Mouse (Mus musculus): ENCODE results near the gene Ccndbp1. TPM values are rescaled to one million over a fixed set of nuclear protein-coding genes. Genes with fewer than 3 reads are reported as not detected.
A peak's percentile ranks its signal among the peaks of the same experiment; 100 is the strongest.
"Not testable (repeated sequence)": the region's sequence is repeated elsewhere in the genome, so short reads cannot be mapped to it uniquely, and the experiment has no call there.

Ccndbp1 gene
- polyA plus RNA-seq (2016; fragmentation: Nextera tagmentation; extraction: Ambion mirVana) = 53.1 and 53.5 TPM in 2 replicates

- Histone ChIP-seq H3K27me3 (no peaks in the 10 kb centered on the region), H3K9ac (replicated peaks) (peak within 1 kb of the TSS; percentile 81), H3K9me3 (no peaks in the 10 kb centered on the region), H3K36me3 (peaks cover 20% of the 10 kb centered on the region), H3K4me3 (peak within 1 kb of the TSS; percentile 69), H3K27ac (replicated peaks) (peak within 1 kb of the TSS; percentile 47), H3K4me1 (peaks cover 9% of the 10 kb centered on the region), H3K4me2 (replicated peaks) (peak within 1 kb of the TSS; percentile 87)
- 2% methylated on average over 34 of the region's 34 CpGs for WGBS
- peak; percentile 96 for ATAC-seq (ENCODE audit: low FRiP score, low read depth)
Observed at GRCm38 (mm10) chr2:121007925-121008663, at the start of gene Ccndbp1. Ccndbp1 (plus strand) TSS chr2:121008403.

GRCm38 (mm10) chr2:120959363-120959762, 48.8 kb upstream of the Ccndbp1 start:
- Histone ChIP-seq H3K36me3 (peaks cover 23% of the 10 kb centered on the region), H3K9me3 (no peaks in the 10 kb centered on the region), H3K4me1 (no peaks in the 10 kb centered on the region), H3K27me3 (no peaks in the 10 kb centered on the region), H3K4me3 (no peak overlapping the region), H3K9ac (replicated peaks) (no peak overlapping the region), H3K4me2 (replicated peaks) (no peak overlapping the region), H3K27ac (replicated peaks) (no peak overlapping the region)
- ATAC-seq (ENCODE audit: low FRiP score, low read depth) = no peak
- 94% methylated on average over 2 of the region's 2 CpGs for WGBS

- no peaks in the 10 kb centered on the region for H3K4me1 ChIP-seq
- peaks cover 19% of the 10 kb centered on the region; the same call in 1 of the 2 replicates for H3K36me3 ChIP-seq
- no peaks in the 10 kb centered on the region for H3K27me3 ChIP-seq
- no peak overlapping the region for H3K9ac ChIP-seq (replicated peaks)
- no peak overlapping the region for H3K4me3 ChIP-seq
- no peaks in the 10 kb centered on the region for H3K9me3 ChIP-seq
- no peak overlapping the region for H3K4me2 ChIP-seq (replicated peaks)
- no peak overlapping the region for H3K27ac ChIP-seq (replicated peaks)
- WGBS = 91% methylated on average over 5 of the region's 5 CpGs
- ATAC-seq (ENCODE audit: low FRiP score, low read depth) = no peak
Observed at GRCm38 (mm10) chr2:120959827-120960226, 48.4 kb upstream of the Ccndbp1 start.

GRCm38 (mm10) chr2:120960261-120960660, 47.9 kb upstream of the Ccndbp1 start:
- no peak overlapping the region for H3K27ac ChIP-seq (replicated peaks)
- H3K4me3 ChIP-seq = no peak overlapping the region
- no peaks in the 10 kb centered on the region for H3K9me3 ChIP-seq
- H3K27me3 ChIP-seq = no peaks in the 10 kb centered on the region
- no peaks in the 10 kb centered on the region for H3K4me1 ChIP-seq
- no peak for ATAC-seq (ENCODE audit: low FRiP score, low read depth)
- no peak overlapping the region for H3K4me2 ChIP-seq (replicated peaks)
- peaks cover 14% of the 10 kb centered on the region; the same call in 1 of the 2 replicates for H3K36me3 ChIP-seq
- H3K9ac ChIP-seq (replicated peaks) = no peak overlapping the region
- 94% methylated on average over 1 of the region's 1 CpGs for WGBS

GRCm38 (mm10) chr2:120963110-120963509, 45.1 kb upstream of the Ccndbp1 start:
- H3K4me1 ChIP-seq = no peaks in the 10 kb centered on the region
- no peak for ATAC-seq (ENCODE audit: low FRiP score, low read depth)
- no peak overlapping the region for H3K27ac ChIP-seq (replicated peaks)
- no peak overlapping the region for H3K4me3 ChIP-seq
- H3K27me3 ChIP-seq = no peaks in the 10 kb centered on the region
- H3K9ac ChIP-seq (replicated peaks) = no peak overlapping the region
- H3K36me3 ChIP-seq = 0 out of 2 replicates have a peak, but pooled peaks cover 14% of the 10 kb centered on the region
- whole genome bisulfite sequencing = 91% methylated on average over 7 of the region's 7 CpGs
- no peak overlapping the region for H3K4me2 ChIP-seq (replicated peaks)
- no peaks in the 10 kb centered on the region for H3K9me3 ChIP-seq

GRCm38 (mm10) chr2:120965486-120965885, 42.7 kb upstream of the Ccndbp1 start:
- H3K9me3 ChIP-seq = no peaks in the 10 kb centered on the region
- ATAC-seq (ENCODE audit: low FRiP score, low read depth) = no peak

GRCm38 (mm10) chr2:120970045-120970539, 38.1 kb upstream of the Ccndbp1 start:
- Histone ChIP-seq H3K4me1 (peaks cover 18% of the 10 kb centered on the region), H3K27me3 (peaks cover 4% of the 10 kb centered on the region; the same call in 1 of the 2 replicates), H3K4me2 (replicated peaks) (peak overlapping the region; percentile 65), H3K9me3 (no peaks in the 10 kb centered on the region), H3K27ac (replicated peaks) (peak overlapping the region; percentile 83), H3K4me3 (peak overlapping the region; percentile 82), H3K9ac (replicated peaks) (peak overlapping the region; percentile 89), H3K36me3 (0 out of 2 replicates have a peak, but pooled peaks cover 3% of the 10 kb centered on the region)
- WGBS = under 1% methylated on average over 23 of the region's 23 CpGs
- ATAC-seq (ENCODE audit: low FRiP score, low read depth) = peak; percentile 44; the same call in 1 of the 2 replicates

More at GRCm38 (mm10) chr2:120965486-120965885, 42.7 kb upstream of the Ccndbp1 start:
- H3K27ac ChIP-seq (replicated peaks) = no peak overlapping the region
- peaks cover 9% of the 10 kb centered on the region for H3K4me1 ChIP-seq
- 93% methylated on average over 3 of the region's 3 CpGs for WGBS
- H3K36me3 ChIP-seq = 0 out of 2 replicates have a peak, but pooled peaks cover 7% of the 10 kb centered on the region
- no peaks in the 10 kb centered on the region for H3K27me3 ChIP-seq
- no peak overlapping the region for H3K9ac ChIP-seq (replicated peaks)
- no peak overlapping the region for H3K4me3 ChIP-seq
- no peak overlapping the region for H3K4me2 ChIP-seq (replicated peaks)

GRCm38 (mm10) chr2:120970559-120971080, 37.6 kb upstream of the Ccndbp1 start, which contains the start of gene Ubr1:
Ubr1 (minus strand) TSS chr2:120970715.
- peak within 1 kb of the TSS; percentile 82 for H3K4me3 ChIP-seq
- no peaks in the 10 kb centered on the region for H3K9me3 ChIP-seq
- peaks cover 18% of the 10 kb centered on the region for H3K4me1 ChIP-seq
- peaks cover 4% of the 10 kb centered on the region; the same call in 1 of the 2 replicates for H3K27me3 ChIP-seq
- H3K4me2 ChIP-seq (replicated peaks) = peak within 1 kb of the TSS; percentile 65
- H3K36me3 ChIP-seq = 0 out of 2 replicates have a peak, but pooled peaks cover 3% of the 10 kb centered on the region
- H3K27ac ChIP-seq (replicated peaks) = peak within 1 kb of the TSS; percentile 83
- under 1% methylated on average over 39 of the region's 39 CpGs for WGBS
- H3K9ac ChIP-seq (replicated peaks) = peak within 1 kb of the TSS; percentile 89
- ATAC-seq (ENCODE audit: low FRiP score, low read depth) = peak; percentile 82

GRCm38 (mm10) chr2:120971766-120972165, 36.4 kb upstream of the Ccndbp1 start:
- 89% methylated on average over 4 of the region's 4 CpGs for WGBS
- Histone ChIP-seq H3K27me3 (peaks cover 4% of the 10 kb centered on the region; the same call in 1 of the 2 replicates), H3K9me3 (no peaks in the 10 kb centered on the region), H3K4me2 (replicated peaks) (no peak overlapping the region), H3K36me3 (no peaks in the 10 kb centered on the region), H3K27ac (replicated peaks) (no peak overlapping the region), H3K9ac (replicated peaks) (no peak overlapping the region), H3K4me3 (no peak overlapping the region), H3K4me1 (peaks cover 18% of the 10 kb centered on the region)
- no peak for ATAC-seq (ENCODE audit: low FRiP score, low read depth)

- not testable (repeated sequence) for H3K27ac ChIP-seq (replicated peaks); ATAC-seq (ENCODE audit: low FRiP score, low read depth); H3K36me3 ChIP-seq; H3K9ac ChIP-seq (replicated peaks); H3K4me3 ChIP-seq; H3K9me3 ChIP-seq; H3K27me3 ChIP-seq; H3K4me2 ChIP-seq (replicated peaks)
- WGBS = 96% methylated on average over 8 of the region's 8 CpGs
- peaks cover 18% of the 10 kb centered on the region for H3K4me1 ChIP-seq
Observed at GRCm38 (mm10) chr2:120972257-120972656, 35.9 kb upstream of the Ccndbp1 start.

- Histone ChIP-seq H3K27ac (replicated peaks) (no peak overlapping the region), H3K36me3 (no peaks in the 10 kb centered on the region), H3K9ac (replicated peaks) (no peak overlapping the region), H3K9me3 (no peaks in the 10 kb centered on the region), H3K4me3 (no peak overlapping the region), H3K4me2 (replicated peaks) (no peak overlapping the region), H3K27me3 (peaks cover 4% of the 10 kb centered on the region; the same call in 1 of the 2 replicates), H3K4me1 (peaks cover 22% of the 10 kb centered on the region)
- ATAC-seq (ENCODE audit: low FRiP score, low read depth) = no peak
- WGBS = 15% methylated on average over 5 of the region's 5 CpGs
Observed at GRCm38 (mm10) chr2:120972964-120973363, 35.2 kb upstream of the Ccndbp1 start.

- peaks cover 10% of the 10 kb centered on the region; the same call in 1 of the 2 replicates for H3K27me3 ChIP-seq
- H3K4me1 ChIP-seq = 0 out of 2 replicates have a peak, but pooled peaks cover 10% of the 10 kb centered on the region
- H3K9me3 ChIP-seq = no peaks in the 10 kb centered on the region
- H3K27ac ChIP-seq (replicated peaks) = no peak overlapping the region
- no peaks in the 10 kb centered on the region for H3K36me3 ChIP-seq
- WGBS = 46% methylated on average over 4 of the region's 4 CpGs
- no peak overlapping the region for H3K4me3 ChIP-seq
- H3K4me2 ChIP-seq (replicated peaks) = peak overlapping the region; percentile 87; the same call in 1 of the 2 replicates
- ATAC-seq (ENCODE audit: low FRiP score, low read depth) = no peak
- H3K9ac ChIP-seq (replicated peaks) = no peak overlapping the region
Observed at GRCm38 (mm10) chr2:120976308-120976707, 31.9 kb upstream of the Ccndbp1 start.

All from midbrain, embryonic 12.5 days (tissue).